Mouse (Mus musculus): ENCODE measurements at regions not wholly inside any gene's neighbourhood (a gene's known extent, or its start where the extent isn't known, plus 50 kb on each side); places are given as distances from the start of the nearest gene placed in this dataset.

- H3K4me2 ChIP-seq (ENCODE audit: low read length), result no peak overlapping the region
- H3K4me3 ChIP-seq (replicated peaks; ENCODE audit: low read length), result no peak overlapping the region
- H3K36me3 ChIP-seq (ENCODE audit: control insufficient read depth, insufficient read depth), result no peaks in the 10 kb centered on the region
- no peaks in the 10 kb centered on the region for H3K27me3 ChIP-seq (replicated peaks; ENCODE audit: control insufficient read depth, insufficient read depth, low read length)
- no peaks in the 10 kb centered on the region for H3K9me3 ChIP-seq (ENCODE audit: control insufficient read depth, low read length)
- no peak overlapping the region for H3K9ac ChIP-seq (replicated peaks; ENCODE audit: low read depth, low read length)
- no peaks in the 10 kb centered on the region for H3K4me1 ChIP-seq (replicated peaks; ENCODE audit: control insufficient read depth, insufficient read depth, low read length)
- WGBS, result 96% methylated on average over 2 of the region's 2 CpGs
- H3K27ac ChIP-seq (ENCODE audit: low read length), result no peak overlapping the region
- ATAC-seq, result no peak
These were observed 192.0 kb upstream of the Serp2 start for GRCm38 (mm10) chr14:76748711-76749110.

GRCm38 (mm10) chr14:76747814-76748213 is 191.1 kb upstream of the Serp2 start:
- Histone ChIP-seq H3K9me3 (ENCODE audit: control insufficient read depth, low read length) (no peaks in the 10 kb centered on the region), H3K27ac (ENCODE audit: low read length) (no peak overlapping the region), H3K27me3 (replicated peaks; ENCODE audit: control insufficient read depth, insufficient read depth, low read length) (no peaks in the 10 kb centered on the region), H3K4me3 (replicated peaks; ENCODE audit: low read length) (no peak overlapping the region), H3K4me2 (ENCODE audit: low read length) (no peak overlapping the region), H3K36me3 (ENCODE audit: control insufficient read depth, insufficient read depth) (no peaks in the 10 kb centered on the region), H3K9ac (replicated peaks; ENCODE audit: low read depth, low read length) (no peak overlapping the region), H3K4me1 (replicated peaks; ENCODE audit: control insufficient read depth, insufficient read depth, low read length) (no peaks in the 10 kb centered on the region)
- 93% methylated on average over 5 of the region's 5 CpGs for WGBS
- no peak for ATAC-seq

GRCm38 (mm10) chr14:76746282-76746681 is 189.6 kb upstream of the Serp2 start:
- Histone ChIP-seq H3K9ac (replicated peaks; ENCODE audit: low read depth, low read length) (no peak overlapping the region), H3K4me1 (replicated peaks; ENCODE audit: control insufficient read depth, insufficient read depth, low read length) (no peaks in the 10 kb centered on the region), H3K27me3 (replicated peaks; ENCODE audit: control insufficient read depth, insufficient read depth, low read length) (no peaks in the 10 kb centered on the region), H3K9me3 (ENCODE audit: control insufficient read depth, low read length) (no peaks in the 10 kb centered on the region), H3K4me2 (ENCODE audit: low read length) (no peak overlapping the region), H3K4me3 (replicated peaks; ENCODE audit: low read length) (no peak overlapping the region), H3K27ac (ENCODE audit: low read length) (no peak overlapping the region), H3K36me3 (ENCODE audit: control insufficient read depth, insufficient read depth) (no peaks in the 10 kb centered on the region)
- 82% methylated on average over 10 of the region's 10 CpGs for WGBS
- ATAC-seq, result no peak

DNA sequence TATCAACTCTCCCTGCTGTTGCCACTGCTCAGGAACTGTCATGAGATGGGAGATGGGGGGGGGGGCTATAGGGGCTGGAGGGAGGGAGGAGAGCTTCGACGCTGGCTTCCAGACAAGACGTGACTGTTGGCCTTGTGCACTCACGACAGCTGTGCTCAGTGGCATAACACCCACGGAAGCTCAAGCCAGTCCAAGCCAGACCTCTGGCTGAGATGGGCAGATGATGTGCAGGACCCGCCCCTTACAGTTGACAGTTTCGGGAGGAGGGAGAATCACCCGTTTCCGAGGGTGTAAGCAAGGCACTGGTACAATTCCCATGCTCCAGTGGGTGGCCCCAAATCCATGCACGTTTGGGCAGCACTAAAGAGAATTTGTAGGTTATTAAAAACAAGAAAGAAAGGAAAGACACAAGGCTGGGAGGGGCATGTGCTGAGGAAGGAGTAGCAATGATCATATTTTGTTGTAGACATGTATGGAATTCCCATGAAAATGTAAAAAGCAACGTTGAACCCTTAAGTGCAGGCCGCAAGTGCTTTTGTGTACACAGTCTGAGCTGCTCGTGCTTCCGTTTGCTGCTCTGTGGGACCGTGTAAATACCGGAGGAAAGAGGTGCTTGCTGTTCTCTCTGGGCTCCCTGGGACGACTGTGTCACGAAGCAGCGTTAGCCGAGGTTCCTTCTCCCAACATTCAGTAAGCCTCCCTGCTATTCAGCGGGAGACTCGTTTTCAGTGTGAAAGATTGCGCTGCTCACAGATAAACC is 188.2 kb upstream of the Serp2 start:
- Histone ChIP-seq H3K9me3 (ENCODE audit: control insufficient read depth, low read length) (no peaks in the 10 kb centered on the region), H3K4me2 (ENCODE audit: low read length) (no peak overlapping the region), H3K9ac (replicated peaks; ENCODE audit: low read depth, low read length) (no peak overlapping the region), H3K4me3 (replicated peaks; ENCODE audit: low read length) (no peak overlapping the region), H3K27me3 (replicated peaks; ENCODE audit: control insufficient read depth, insufficient read depth, low read length) (no peaks in the 10 kb centered on the region), H3K27ac (ENCODE audit: low read length) (no peak overlapping the region), H3K36me3 (ENCODE audit: control insufficient read depth, insufficient read depth) (no peaks in the 10 kb centered on the region), H3K4me1 (replicated peaks; ENCODE audit: control insufficient read depth, insufficient read depth, low read length) (peaks cover 6% of the 10 kb centered on the region; the same call in 1 of the 2 replicates)
- 76% methylated on average over 23 of the region's 23 CpGs for WGBS
- ATAC-seq, result no peak

- no peak for ATAC-seq
- H3K4me1 ChIP-seq (replicated peaks; ENCODE audit: control insufficient read depth, insufficient read depth, low read length), result peaks cover 10% of the 10 kb centered on the region
- no peak overlapping the region for H3K4me2 ChIP-seq (ENCODE audit: low read length)
- no peaks in the 10 kb centered on the region for H3K9me3 ChIP-seq (ENCODE audit: control insufficient read depth, low read length)
- H3K27me3 ChIP-seq (replicated peaks; ENCODE audit: control insufficient read depth, insufficient read depth, low read length), result no peaks in the 10 kb centered on the region
- H3K4me3 ChIP-seq (replicated peaks; ENCODE audit: low read length), result no peak overlapping the region
- no peak overlapping the region for H3K9ac ChIP-seq (replicated peaks; ENCODE audit: low read depth, low read length)
- WGBS, result 92% methylated on average over 5 of the region's 5 CpGs
- no peak overlapping the region for H3K27ac ChIP-seq (ENCODE audit: low read length)
- H3K36me3 ChIP-seq (ENCODE audit: control insufficient read depth, insufficient read depth), result no peaks in the 10 kb centered on the region
These were observed 185.6 kb upstream of the Serp2 start for GRCm38 (mm10) chr14:76742297-76742696.

DNA sequence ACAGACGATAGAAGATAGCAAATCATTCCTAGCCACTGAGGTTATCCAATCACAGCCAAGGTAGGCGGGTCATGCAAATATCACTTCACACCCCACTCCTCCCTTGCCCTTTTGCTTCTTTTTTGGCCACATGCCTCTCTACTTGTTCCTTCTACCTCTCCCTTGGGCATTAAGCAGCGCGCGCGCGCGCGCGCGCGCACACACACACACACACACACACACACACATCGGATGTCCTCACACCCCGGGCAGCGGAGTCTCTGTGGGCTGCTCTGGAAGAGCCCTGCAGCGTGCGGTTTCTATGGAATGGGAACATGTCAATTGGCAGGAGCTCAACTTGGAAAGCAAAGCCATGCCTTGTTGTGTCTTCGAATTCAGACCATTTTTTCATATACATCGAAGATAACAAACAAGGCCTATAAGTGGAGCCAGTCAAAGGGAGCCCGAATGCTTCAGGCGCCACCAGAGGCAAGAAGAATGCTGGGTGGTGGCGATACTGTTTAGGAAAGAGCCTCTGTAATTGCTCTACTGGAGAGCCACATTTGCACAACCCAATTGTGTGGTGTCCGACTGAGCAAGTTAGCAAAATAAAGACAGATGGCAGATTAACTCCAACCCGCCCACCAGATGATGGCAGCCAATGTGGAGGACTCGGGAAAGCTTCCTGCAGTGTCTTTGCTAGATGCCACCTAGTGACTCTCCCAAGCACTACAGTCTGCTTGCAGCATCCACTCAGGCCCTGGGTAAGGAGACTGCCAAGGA is 183.3 kb upstream of the Serp2 start:
- Histone ChIP-seq H3K4me2 (ENCODE audit: low read length) (peak overlapping the region; percentile 15), H3K9me3 (ENCODE audit: control insufficient read depth, low read length) (no peaks in the 10 kb centered on the region), H3K27me3 (replicated peaks; ENCODE audit: control insufficient read depth, insufficient read depth, low read length) (no peaks in the 10 kb centered on the region), H3K9ac (replicated peaks; ENCODE audit: low read depth, low read length) (no peak overlapping the region), H3K4me1 (replicated peaks; ENCODE audit: control insufficient read depth, insufficient read depth, low read length) (peaks cover 11% of the 10 kb centered on the region), H3K4me3 (replicated peaks; ENCODE audit: low read length) (no peak overlapping the region), H3K36me3 (ENCODE audit: control insufficient read depth, insufficient read depth) (no peaks in the 10 kb centered on the region), H3K27ac (ENCODE audit: low read length) (peak overlapping the region; percentile 68)
- WGBS, result 53% methylated on average over 25 of the region's 25 CpGs
- ATAC-seq, result peak; percentile 87

GRCm38 (mm10) chr14:76735997-76736396 is 179.3 kb upstream of the Serp2 start:
- H3K27me3 ChIP-seq (replicated peaks; ENCODE audit: control insufficient read depth, insufficient read depth, low read length), result no peaks in the 10 kb centered on the region
- no peak overlapping the region for H3K4me2 ChIP-seq (ENCODE audit: low read length)
- WGBS, result 86% methylated on average over 5 of the region's 5 CpGs
- no peak overlapping the region for H3K4me3 ChIP-seq (replicated peaks; ENCODE audit: low read length)
- ATAC-seq, result no peak
- H3K27ac ChIP-seq (ENCODE audit: low read length), result no peak overlapping the region; the same call in 1 of the 2 replicates
- no peaks in the 10 kb centered on the region for H3K36me3 ChIP-seq (ENCODE audit: control insufficient read depth, insufficient read depth)
- H3K4me1 ChIP-seq (replicated peaks; ENCODE audit: control insufficient read depth, insufficient read depth, low read length), result peaks cover 12% of the 10 kb centered on the region
- H3K9me3 ChIP-seq (ENCODE audit: control insufficient read depth, low read length), result no peaks in the 10 kb centered on the region
- H3K9ac ChIP-seq (replicated peaks; ENCODE audit: low read depth, low read length), result no peak overlapping the region

DNA sequence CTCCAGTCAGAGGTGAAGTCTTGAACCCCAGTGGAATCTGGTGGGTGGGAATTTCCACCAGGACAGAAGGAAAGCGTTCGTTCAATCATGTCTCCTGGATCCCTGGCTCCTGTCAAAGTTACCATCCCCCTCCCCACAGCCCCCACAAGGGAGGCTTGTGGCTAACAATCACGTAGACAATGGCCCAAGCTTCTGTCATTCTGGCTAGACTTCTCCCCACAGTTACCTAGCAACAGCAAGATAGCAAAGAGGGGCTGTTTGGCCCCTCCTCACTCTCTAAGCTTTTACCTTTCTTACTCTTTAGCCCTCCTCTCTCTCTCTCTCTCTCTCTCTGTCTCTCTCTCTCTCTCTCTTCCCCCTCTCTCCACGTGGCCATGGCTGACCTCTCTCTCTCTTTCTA is 178.4 kb upstream of the Serp2 start:
- no peaks in the 10 kb centered on the region for H3K36me3 ChIP-seq (ENCODE audit: control insufficient read depth, insufficient read depth)
- no peak overlapping the region for H3K4me3 ChIP-seq (replicated peaks; ENCODE audit: low read length)
- H3K4me2 ChIP-seq (ENCODE audit: low read length), result no peak overlapping the region
- H3K9me3 ChIP-seq (ENCODE audit: control insufficient read depth, low read length), result no peaks in the 10 kb centered on the region
- H3K27ac ChIP-seq (ENCODE audit: low read length), result no peak overlapping the region
- peaks cover 9% of the 10 kb centered on the region for H3K4me1 ChIP-seq (replicated peaks; ENCODE audit: control insufficient read depth, insufficient read depth, low read length)
- no peak overlapping the region for H3K9ac ChIP-seq (replicated peaks; ENCODE audit: low read depth, low read length)
- ATAC-seq, result peak; percentile 57
- H3K27me3 ChIP-seq (replicated peaks; ENCODE audit: control insufficient read depth, insufficient read depth, low read length), result no peaks in the 10 kb centered on the region
- WGBS, result 31% methylated on average over 4 of the region's 4 CpGs

- no peak for ATAC-seq
- Histone ChIP-seq H3K36me3 (ENCODE audit: control insufficient read depth, insufficient read depth) (no peaks in the 10 kb centered on the region), H3K4me1 (replicated peaks; ENCODE audit: control insufficient read depth, insufficient read depth, low read length) (peaks cover 2% of the 10 kb centered on the region; the same call in 1 of the 2 replicates), H3K4me3 (replicated peaks; ENCODE audit: low read length) (no peak overlapping the region), H3K9ac (replicated peaks; ENCODE audit: low read depth, low read length) (no peak overlapping the region), H3K27ac (ENCODE audit: low read length) (no peak overlapping the region), H3K27me3 (replicated peaks; ENCODE audit: control insufficient read depth, insufficient read depth, low read length) (no peaks in the 10 kb centered on the region), H3K4me2 (ENCODE audit: low read length) (no peak overlapping the region), H3K9me3 (ENCODE audit: control insufficient read depth, low read length) (no peaks in the 10 kb centered on the region)
- WGBS, result 79% methylated on average over 8 of the region's 8 CpGs
These were observed 176.7 kb upstream of the Serp2 start for GRCm38 (mm10) chr14:76733258-76733823.
